Mouse (Mus musculus) retina, postnatal 1 day (tissue): ENCODE results near the gene Peli1.
"Not testable (repeated sequence)": the region's sequence is repeated elsewhere in the genome, so short reads cannot be mapped to it uniquely, and the experiment has no call there.

Source experiments
- DNase-seq: peaks from one replicate; pipeline ENCODE4 v3.0.0-alpha.2; 2012

Peli1 gene

GRCm38 (mm10) chr11:21157595-21157994 is 66.5 kb downstream of the Peli1 start:
- no peak for DNase-seq

- no peak for DNase-seq
These were observed 71.0 kb downstream of the Peli1 start for GRCm38 (mm10) chr11:21162093-21162492.

- no peak for DNase-seq
These were observed 72.1 kb downstream of the Peli1 start for GRCm38 (mm10) chr11:21163143-21163542.

- peak; percentile 67 for DNase-seq
These were observed 72.6 kb downstream of the Peli1 start for GRCm38 (mm10) chr11:21163673-21164072.

- no peak for DNase-seq
These were observed 73.4 kb downstream of the Peli1 start for GRCm38 (mm10) chr11:21164312-21164993.

- peak; percentile 27 for DNase-seq
These were observed 74.0 kb downstream of the Peli1 start for GRCm38 (mm10) chr11:21164994-21165560.

GRCm38 (mm10) chr11:21166495-21167096 is 75.5 kb downstream of the Peli1 start:
- no peak for DNase-seq

- DNase-seq: peak; percentile 75
These were observed 77.9 kb downstream of the Peli1 start for GRCm38 (mm10) chr11:21168828-21169607.

- DNase-seq: not testable (repeated sequence)
These were observed 78.4 kb downstream of the Peli1 start for GRCm38 (mm10) chr11:21169608-21169860.

- no peak for DNase-seq
These were observed 81.2 kb downstream of the Peli1 start for GRCm38 (mm10) chr11:21172281-21172680.

GRCm38 (mm10) chr11:21173926-21174325 is 82.8 kb downstream of the Peli1 start:
- no peak for DNase-seq

- DNase-seq: no peak
These were observed 83.3 kb downstream of the Peli1 start for GRCm38 (mm10) chr11:21174396-21174795.

GRCm38 (mm10) chr11:21175063-21175462 is 84.0 kb downstream of the Peli1 start:
- DNase-seq: no peak

- DNase-seq: no peak
These were observed 85.4 kb downstream of the Peli1 start for GRCm38 (mm10) chr11:21176491-21176890.

GRCm38 (mm10) chr11:21178343-21178742 is 87.3 kb downstream of the Peli1 start:
- peak; percentile 51 for DNase-seq

- DNase-seq: no peak
These were observed 88.0 kb downstream of the Peli1 start for GRCm38 (mm10) chr11:21178998-21179645.

GRCm38 (mm10) chr11:21179873-21180272 is 88.8 kb downstream of the Peli1 start:
- not testable (repeated sequence) for DNase-seq

GRCm38 (mm10) chr11:21180650-21181049 is 89.6 kb downstream of the Peli1 start:
- no peak for DNase-seq

- DNase-seq: no peak
These were observed 90.5 kb downstream of the Peli1 start for GRCm38 (mm10) chr11:21181616-21182015.

- no peak for DNase-seq
These were observed 91.6 kb downstream of the Peli1 start for GRCm38 (mm10) chr11:21182709-21183108.

- not testable (repeated sequence) for DNase-seq
These were observed 100.7 kb downstream of the Peli1 start for GRCm38 (mm10) chr11:21191821-21192220.

GRCm38 (mm10) chr11:21194851-21195250 is 103.8 kb downstream of the Peli1 start:
- no peak for DNase-seq
